Mouse (Mus musculus): ENCODE data around the gene Slc26a5. TPM values are rescaled to one million over a fixed set of nuclear protein-coding genes. Genes with fewer than 3 reads are reported as not detected.

The Slc26a5 gene
- total RNA-seq, 2 experiments from 2014 or later, result 0.14 to 0.23 TPM

DNA sequence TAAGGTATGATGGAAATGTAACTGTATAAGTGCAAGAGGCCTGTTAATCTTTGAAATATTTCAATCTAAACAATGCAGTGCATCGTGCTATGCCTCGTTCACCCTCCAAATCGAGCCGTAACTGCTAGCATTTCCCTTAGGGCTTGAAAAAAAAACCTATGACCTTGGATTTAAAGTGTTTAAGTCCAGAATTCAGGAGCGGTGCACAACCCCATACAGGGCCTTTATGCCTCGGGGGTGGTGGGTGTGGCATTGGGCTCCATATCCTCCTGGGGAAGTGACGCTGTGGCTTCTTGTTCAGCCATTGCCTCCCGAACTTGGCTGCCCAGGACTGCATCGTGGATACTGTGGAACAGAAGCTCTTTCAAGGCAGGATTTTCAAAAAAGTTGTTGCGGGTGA, 54.5 kb downstream of the Slc26a5 start:
- DNase-seq (ENCODE audit: low spot score in 2 of 2), result no peak

DNA sequence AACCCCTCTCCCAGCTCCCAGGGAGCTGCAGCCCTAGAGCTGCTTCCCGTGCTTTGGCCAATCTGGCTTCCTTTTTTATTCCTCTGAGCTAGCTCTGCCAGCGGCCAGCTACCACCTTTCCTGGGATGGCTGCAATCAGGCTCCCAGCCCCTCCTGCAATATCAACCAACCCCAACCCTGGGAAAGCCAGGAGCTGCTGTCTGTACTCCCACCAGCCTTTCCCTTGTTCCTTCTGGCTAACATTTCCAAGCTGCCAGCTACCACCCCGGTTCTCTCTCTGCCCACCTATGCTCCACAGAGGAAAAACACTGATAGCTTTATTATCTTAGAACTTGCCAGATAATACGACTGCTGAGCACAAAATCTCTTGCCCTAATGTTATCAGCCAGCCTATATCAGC, 60.6 kb downstream of the Slc26a5 start:
- no peak for DNase-seq (ENCODE audit: low spot score in 2 of 2)

DNA sequence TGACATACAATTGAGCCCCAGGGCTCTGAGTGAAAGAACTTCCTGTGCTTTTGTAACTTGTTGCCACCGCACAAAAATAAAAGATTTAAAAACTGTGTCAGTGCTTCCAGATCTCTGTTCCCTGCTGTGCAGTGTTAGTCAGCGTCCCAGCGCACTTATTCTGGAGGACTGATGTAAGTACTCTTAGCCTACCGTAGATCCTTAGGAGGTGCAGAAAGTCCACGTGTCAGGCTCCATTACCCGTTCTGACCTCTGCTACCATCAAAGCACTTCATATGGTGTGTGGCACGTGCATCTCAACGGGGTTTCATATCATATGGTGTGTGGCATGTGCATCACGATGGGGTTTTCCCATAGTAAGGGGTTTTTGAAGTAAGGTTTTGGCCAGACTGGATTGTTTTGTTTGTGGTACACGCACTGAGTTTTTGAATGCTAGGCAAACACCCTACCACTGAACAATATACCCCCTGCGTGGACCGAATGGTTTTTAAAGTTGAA, 61.7 kb downstream of the Slc26a5 start:
- DNase-seq (ENCODE audit: low spot score in 2 of 2), result no peak

DNA sequence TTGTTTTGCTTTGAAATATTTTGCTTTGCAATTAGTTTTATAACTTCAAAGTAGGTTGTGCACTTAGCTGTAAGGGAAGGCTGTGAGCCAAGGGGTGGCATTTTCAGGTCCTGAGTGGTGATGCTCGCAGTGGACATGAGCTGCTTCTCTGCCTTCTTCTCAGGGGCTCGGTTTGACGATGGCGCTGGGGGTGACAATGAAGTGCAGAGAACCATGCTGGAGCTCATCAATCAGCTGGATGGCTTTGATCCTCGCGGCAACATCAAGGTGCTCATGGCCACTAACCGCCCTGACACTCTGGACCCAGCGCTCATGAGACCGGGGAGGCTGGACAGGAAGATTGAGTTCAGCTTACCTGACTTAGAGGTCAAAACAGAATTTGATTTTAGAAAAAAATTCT, 62.5 kb downstream of the Slc26a5 start:
- no peak for DNase-seq (ENCODE audit: low spot score in 2 of 2)

DNA sequence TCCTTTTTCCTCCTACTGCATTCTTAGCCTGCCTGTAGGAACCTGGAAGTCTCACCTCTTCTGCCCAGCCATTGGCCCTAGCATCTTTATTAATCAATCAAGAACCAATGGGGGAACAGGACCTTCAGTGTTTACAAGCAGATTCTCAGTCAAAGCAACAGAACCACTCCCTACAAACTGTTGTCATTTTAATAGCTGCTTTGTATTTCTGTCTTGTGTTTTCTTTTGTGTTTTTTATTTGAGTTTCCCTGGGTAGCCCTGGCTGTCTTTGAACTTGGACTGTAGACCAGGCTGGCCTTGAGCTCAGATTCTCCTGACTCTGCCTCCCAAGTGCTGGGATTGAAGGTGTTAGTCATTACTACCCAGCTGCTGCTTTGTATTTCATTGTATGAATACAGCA, 73.2 kb downstream of the Slc26a5 start:
- no peak for DNase-seq (ENCODE audit: low spot score in 2 of 2)

DNA sequence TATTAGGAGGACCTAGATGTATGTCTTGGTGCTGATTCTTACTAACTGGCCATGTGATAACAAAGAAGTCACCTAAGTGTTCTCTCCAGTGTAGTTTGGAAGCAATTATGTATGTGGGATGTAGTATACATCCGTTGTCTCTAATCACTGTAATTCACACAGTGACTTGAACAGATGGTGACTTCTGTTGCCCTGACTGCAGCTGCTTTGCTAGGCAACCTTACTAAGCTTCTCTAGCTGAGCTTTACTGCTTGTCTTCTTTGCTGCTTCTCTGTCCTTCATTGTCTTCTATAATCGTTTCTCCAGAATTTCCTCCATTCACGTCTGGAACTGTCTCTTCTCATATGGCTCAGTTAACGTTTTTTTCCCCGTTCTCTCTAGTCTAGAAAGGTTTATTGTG, 76.3 kb downstream of the Slc26a5 start:
- no peak for DNase-seq (ENCODE audit: low spot score in 2 of 2)

DNA sequence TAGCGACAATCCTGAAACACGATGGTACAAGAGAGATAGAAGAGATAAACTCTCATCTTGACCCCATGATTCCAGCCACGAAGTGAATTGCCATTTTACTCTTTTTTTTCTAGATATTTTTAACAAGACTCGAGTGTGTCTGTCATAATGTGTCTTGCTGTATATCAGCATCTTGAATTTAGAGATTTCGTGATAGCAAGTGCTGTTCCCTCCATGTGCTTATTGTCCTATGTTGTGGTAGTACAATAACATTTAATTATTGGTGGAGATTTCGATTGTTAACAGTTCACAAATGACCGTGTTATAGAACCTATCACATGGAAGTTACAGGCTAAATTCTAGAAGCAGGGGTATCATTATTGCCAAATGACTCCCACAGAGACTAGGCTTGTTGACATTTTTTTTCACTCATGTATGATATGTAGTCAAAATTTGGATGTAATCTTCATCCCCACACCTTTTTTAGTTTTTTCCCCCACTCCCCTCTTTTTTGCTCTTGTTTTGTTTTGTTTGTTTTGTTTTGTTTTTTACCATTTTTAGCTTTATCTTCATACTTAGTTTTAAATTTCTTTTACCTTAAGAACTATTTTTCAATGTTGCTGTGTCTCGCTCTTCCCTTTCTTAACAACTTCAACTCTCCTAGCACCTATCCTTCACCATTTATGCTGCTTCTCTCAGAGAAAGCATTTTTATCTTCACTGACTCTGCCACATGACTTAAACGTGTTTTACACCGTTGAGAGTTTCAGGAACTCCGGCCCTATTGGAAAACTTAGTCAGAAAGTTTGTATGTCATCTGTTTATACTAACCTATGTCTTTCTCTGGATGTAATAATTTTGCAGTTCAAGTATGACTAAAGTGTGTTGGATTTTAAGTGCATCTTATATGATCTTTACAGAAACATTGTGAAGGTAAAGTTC, 78.0 kb downstream of the Slc26a5 start:
- DNase-seq (ENCODE audit: low spot score in 2 of 2), result no peak

DNA sequence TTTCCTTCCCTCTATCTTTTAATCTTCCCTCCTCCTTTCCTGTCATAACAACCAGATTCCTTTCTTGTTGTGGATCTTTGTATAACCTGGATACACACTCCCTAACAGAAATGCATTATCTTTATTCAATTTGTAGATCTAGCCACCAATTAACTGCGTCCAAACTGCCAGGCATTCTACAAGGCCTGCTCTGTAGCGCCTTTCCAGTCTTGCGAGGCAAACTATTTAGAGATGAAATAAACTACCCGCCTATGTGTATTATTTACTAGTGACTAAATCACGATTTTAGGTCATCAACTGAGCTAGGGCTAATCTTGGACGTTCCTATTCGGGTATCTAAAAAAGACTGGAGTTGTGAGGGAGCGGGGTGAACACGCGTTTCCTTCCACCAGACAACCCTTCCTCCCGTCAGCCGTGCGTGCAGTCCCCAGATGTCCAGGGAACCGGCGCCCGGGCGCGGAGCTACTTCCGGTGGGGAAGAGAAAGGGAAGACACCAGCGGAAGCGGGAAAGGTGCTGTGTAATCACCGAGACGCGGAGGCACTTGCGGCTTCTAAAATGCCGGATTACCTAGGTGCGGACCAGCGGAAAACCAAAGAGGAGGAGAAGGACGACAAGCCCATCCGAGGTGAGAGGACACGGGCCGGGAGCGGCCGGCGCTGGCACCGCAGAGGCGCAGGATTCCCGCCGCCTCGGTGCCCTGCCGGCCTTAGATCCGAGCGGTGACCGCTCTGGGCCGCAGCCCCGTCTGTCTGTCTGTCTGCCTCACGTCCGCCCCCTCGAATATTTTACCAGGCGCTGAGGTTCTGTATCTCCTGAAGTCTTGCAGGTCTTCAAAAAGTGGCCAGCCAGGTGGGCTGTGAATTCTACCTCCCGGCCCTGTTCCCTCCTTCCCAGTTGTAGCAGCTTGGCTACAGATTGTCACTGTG, 78.9 kb downstream of the Slc26a5 start:
- DNase-seq (ENCODE audit: low spot score in 2 of 2), result peak; percentile 84 to 87

DNA sequence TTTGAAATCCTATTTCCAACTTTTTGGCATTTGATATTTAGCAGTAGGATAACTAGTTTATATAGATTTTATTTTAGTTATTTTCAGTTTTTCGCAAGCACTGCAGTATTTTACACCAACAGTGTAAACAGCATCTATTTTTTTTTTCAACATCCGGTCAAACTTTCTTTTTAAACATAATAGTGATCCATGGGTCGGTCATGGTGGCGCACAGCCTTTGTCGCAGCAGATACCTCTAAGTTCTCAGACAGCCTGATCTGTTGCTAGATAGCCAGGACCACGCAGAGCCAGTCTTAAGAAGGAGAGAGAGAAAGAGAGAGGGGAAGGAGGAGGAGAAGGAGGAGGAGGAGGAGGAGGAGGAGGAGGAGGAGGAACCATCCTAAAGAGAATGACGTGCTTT, 79.6 kb downstream of the Slc26a5 start:
- no peak for DNase-seq (ENCODE audit: low spot score in 2 of 2)

DNA sequence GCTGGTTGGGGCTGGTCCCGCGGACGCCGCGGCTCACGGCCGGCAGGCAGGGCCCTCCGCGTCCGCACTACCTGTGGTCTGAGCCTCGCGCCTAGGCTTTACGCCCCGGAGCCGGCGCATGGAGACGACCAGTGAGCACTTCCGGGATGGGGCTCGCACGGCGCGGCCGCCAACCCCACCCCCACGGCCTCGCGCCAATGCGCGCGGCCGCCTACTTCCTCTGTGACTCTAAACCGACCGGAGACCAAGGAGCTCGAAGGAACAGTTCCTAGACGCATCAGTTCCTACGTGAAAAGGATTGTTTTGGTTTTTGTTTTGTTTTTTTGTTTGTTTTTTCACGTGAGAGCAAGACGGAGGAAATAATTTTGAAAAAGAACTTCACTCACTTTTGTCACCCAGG, 80.4 kb downstream of the Slc26a5 start, which contains the start of the genes Dnajc2 and Psmc2:
Gene Dnajc2 (minus strand): TSS at position 199 of the 400 bp plus-strand sequence.
Gene Psmc2 (plus strand): TSS at position 231 of the 400 bp plus-strand sequence.
- DNase-seq (ENCODE audit: low spot score in 2 of 2), result peak; percentile 72 to 79

DNA sequence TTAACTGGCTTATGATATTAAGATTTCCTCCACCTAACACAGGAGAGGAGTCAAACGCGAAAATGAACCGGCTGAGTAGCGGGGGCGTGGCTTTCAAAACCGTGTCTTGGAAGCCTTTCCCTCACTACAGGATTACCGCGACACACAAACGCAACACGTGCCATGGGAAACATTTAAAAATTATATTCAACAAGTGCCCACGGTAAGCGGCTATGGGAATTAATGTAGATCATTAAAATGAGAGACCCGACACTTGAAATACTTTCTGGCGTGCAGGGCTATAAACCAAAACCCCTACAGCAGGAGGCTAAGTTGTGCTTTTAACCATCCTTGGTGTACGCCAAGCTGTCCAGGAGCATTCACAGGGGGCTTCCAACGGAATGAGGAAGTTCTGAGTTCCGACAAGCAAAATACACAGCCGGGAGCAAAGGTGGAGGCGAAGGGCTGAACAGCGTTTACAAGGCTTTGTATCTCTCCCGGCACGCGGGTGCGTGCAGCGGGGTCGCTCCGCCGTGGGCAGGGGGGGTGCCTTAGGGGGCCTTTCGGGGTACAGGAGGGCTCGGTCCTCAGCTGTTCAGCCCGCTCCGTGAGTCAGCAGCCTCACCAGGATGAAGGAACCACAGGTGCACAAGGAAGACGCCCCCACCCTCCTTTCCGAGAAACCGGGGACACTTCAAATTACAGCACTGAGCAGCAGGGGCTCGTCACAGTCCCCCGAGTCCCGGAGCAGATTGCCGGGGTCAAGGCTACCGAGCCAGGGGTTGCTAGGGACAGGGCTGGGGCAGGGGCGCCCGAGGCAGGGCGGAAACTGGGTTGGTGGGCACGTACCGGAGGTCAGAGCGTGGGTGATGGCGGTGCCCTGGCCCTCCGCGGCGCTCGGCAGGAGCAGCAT, 81.0 kb downstream of the Slc26a5 start:
- no peak for DNase-seq (ENCODE audit: low spot score in 2 of 2)

DNA sequence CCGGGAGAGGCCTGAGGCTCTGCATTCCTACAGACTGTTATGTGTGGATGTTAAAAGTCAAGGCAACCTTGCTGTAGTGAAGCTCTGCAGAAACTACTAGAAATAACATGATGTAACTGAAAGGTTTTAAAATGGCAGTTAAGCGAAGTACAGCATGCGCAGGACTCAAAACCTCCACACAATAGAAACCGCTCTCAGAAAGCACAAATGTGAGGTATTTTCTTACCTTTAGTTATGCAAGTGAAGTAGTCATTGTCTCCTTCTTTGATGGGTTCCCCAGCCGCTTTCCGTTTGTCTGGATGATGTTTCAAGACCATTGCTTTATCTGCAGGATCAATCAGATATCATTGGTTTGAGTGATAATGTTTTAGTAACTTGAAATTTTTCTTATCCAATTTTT, 88.9 kb downstream of the Slc26a5 start:
- no peak for DNase-seq (ENCODE audit: low spot score in 2 of 2)

DNA sequence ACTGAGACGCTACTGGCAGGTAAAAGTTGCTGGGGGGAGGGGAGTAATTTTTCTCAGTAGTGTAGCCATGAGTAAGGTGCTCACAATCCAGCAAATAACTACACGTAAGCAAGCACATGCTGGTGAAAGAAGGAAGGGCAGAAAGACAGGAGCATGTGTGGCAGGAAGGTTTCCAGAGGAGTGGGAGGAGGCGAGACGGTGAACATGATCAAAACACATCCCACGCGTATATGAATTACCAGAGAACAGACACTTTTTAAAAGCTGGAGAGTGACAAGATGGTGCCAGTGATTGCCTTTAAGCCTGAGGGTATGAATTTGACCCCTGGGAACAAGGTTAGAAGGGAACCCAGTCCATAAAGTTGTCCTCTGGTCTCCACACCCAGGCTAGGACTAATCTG, 95.6 kb downstream of the Slc26a5 start:
- DNase-seq (ENCODE audit: low spot score in 2 of 2), result no peak

DNA sequence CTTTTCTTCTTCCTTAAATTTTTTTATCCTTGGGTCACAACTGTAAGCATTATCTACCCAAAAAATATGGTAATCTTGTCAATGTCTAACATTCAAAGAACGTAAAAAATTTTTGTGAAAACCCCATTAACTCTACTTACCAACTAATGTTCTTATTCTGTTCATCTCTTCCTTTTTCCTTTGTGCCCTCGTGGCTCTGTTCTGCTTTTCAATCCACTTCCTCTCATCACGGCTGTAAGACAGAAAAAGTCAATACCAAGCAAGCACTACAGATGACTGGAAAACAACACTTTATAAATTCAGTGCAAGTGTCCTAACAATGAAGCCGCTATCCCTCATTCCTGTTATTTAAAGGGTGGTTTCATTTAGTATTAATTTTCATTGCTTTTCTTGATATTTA, 96.9 kb downstream of the Slc26a5 start:
- no peak for DNase-seq (ENCODE audit: low spot score in 2 of 2)

Other genes with a start within 250 kb of the Slc26a5 start
- gene Fbxl13, start 220.0 kb downstream of the Slc26a5 start, total RNA-seq (2021), result under 1 TPM; 0.20 to 0.25 TPM
- gene Armc10, start 219.8 kb downstream of the Slc26a5 start, total RNA-seq (2021), result 10 to 100 TPM; 34.7 to 36.2 TPM
- gene Napepld, start 164.2 kb downstream of the Slc26a5 start, total RNA-seq (2021), result 10 to 100 TPM; 22.1 to 24.7 TPM
- 100 to 1,000 TPM; 213 to 227 TPM for gene Pmpcb, start 128.5 kb downstream of the Slc26a5 start, total RNA-seq (2021)
- 10 to 100 TPM; 31.4 to 41.3 TPM for gene Dnajc2, start 80.4 kb downstream of the Slc26a5 start, total RNA-seq (2021)
- 100 to 1,000 TPM; 126 to 130 TPM for gene Psmc2, start 80.3 kb downstream of the Slc26a5 start, total RNA-seq (2021)